Mouse (Mus musculus) Patski (cell line): ENCODE results near the gene Xpa. TPM values are rescaled to one million over a fixed set of nuclear protein-coding genes. Genes with fewer than 3 reads are reported as not detected.

Source experiments
- ATAC-seq: fragments of 100-300 bp; one replicate; pipeline ENCODE4 v1.8.0; 2021
- CTCF ChIA-PET: fragments of 350-600 bp; sonication (Branson Sonifier 250); formaldehyde crosslinking; loops from one replicate; lab custom pipeline; 2022; ENCODE audit warnings: inconsistent platforms; lab: Charles Lee
- POLR2A ChIA-PET: fragments of 350-600 bp; sonication (Branson Sonifier 250); formaldehyde crosslinking; loops from one replicate; lab custom pipeline; 2022; ENCODE audit warnings: antibody characterized with exemption, inconsistent platforms; lab: Charles Lee
- DNase-seq: peaks from one replicate; pipeline ENCODE4 v3.0.0-alpha.2; 2011; ENCODE audit warnings: low read depth, low spot score
- H3K27me3 ChIP-seq: fragments of 371-371 bp; one replicate; pipeline ENCODE4 v1.5.1; 2021
- CTCF ChIP-seq: fragments of 100-300 bp; IDR thresholded peaks from one replicate; pipeline ENCODE4 v1.5.1; 2021
- in situ Hi-C: fragments of 300-500 bp; cut with MboI; formaldehyde crosslinking; loops from 3 replicates; pipeline ENCODE4 v1.11.1; 2018; ENCODE audit warnings: low pct_unique_long_range_greater_than_20kb, mixed read lengths
- polyA plus RNA-seq: library from polyadenylated mRNA; unstranded; gene quantifications from one replicate; pipeline ENCODE4 v1.2.3, GENCODE M21; 2021

Xpa gene
- polyA plus RNA-seq, 1 experiment from 2014 or later, result 29.1 TPM

DNA sequence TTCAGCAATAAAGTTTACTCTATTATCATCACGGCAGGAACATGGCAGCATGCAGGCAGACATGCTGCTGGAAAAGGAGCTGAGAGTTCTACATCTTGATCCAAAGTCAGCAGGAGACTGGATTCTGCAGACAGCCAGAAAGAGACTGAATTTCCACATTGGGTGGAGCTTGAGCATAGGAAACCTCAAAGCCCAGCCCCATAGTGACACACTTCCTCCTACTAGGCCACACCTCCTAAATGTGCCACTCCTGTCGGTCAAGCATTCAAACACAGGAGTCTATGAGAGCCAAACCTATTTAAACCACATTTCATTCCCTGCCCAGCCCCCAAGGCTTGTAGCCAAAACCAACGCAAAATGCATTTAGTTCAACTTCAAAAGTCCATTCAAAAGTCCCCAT is 9.6 kb downstream of the Xpa start:
- ChIA-PET POLR2A (no interaction called here), CTCF (no interaction called here)
- H3K27me3 ChIP-seq, result no peaks in the 10 kb centered on the region
- in situ Hi-C loops, result no loop called here
- no peak for TF ChIP-seq CTCF
- no peak for DNase-seq
- ATAC-seq, result no peak

- DNase-seq (no peak), ATAC-seq (no peak)
- in situ Hi-C loops, result no loop called here
- H3K27me3 ChIP-seq, result no peaks in the 10 kb centered on the region
- CTCF ChIA-PET, result no interaction called here
- POLR2A ChIA-PET, result no interaction called here
- no peak for TF ChIP-seq CTCF
These were observed 10.2 kb downstream of the Xpa start for GRCm38 (mm10) chr4:46185890-46186289.

GRCm38 (mm10) chr4:46185423-46185822 is 10.7 kb downstream of the Xpa start:
- in situ Hi-C loops, result no loop called here
- TF ChIP-seq CTCF, result no peak
- ATAC-seq, result no peak
- ChIA-PET CTCF (no interaction called here), POLR2A (no interaction called here)
- no peak for DNase-seq
- no peaks in the 10 kb centered on the region for H3K27me3 ChIP-seq

GRCm38 (mm10) chr4:46182181-46182580 is 13.9 kb downstream of the Xpa start:
- H3K27me3 ChIP-seq, result no peaks in the 10 kb centered on the region
- no peak for DNase-seq
- ChIA-PET POLR2A (no interaction called here), CTCF (no interaction called here)
- no peak for ATAC-seq
- in situ Hi-C loops, result no loop called here
- no peak for TF ChIP-seq CTCF

DNA sequence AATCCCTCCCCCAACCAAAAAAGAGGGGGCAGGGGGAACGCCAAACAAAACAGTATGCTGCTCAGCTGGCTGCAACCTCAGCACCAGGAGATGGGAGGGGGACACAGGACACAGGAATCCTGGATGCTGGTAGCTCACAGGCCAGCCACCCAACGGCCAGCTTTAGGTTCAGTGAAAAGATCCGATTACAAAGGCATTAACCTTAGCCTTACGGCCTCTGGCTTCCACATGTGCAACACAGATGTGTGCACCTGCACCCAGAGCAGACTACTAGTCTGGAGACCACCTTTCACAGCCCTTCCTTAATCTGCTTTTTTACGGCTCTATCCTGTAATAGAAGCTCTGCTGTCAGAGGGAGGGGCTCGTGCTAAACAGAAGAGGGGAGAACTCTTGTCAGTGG is 14.9 kb downstream of the Xpa start:
- ATAC-seq (no peak), DNase-seq (no peak)

GRCm38 (mm10) chr4:46177496-46177895 is 18.6 kb downstream of the Xpa start:
- ATAC-seq (no peak), DNase-seq (no peak)
- in situ Hi-C loops, result no loop called here
- no peak for TF ChIP-seq CTCF
- POLR2A ChIA-PET, result no interaction called here
- CTCF ChIA-PET, result interaction anchor here (1.1 kb wide), 1 partner anchor 13 kb away, joined by 5 read pairs; no protein-coding TSS in a partner anchor
- H3K27me3 ChIP-seq, result no peaks in the 10 kb centered on the region

More for the DNA sequence above, 14.9 kb downstream of the Xpa start:
- no peaks in the 10 kb centered on the region for H3K27me3 ChIP-seq
- ChIA-PET CTCF (no interaction called here), POLR2A (no interaction called here)
- in situ Hi-C loops, result no loop called here
- TF ChIP-seq CTCF, result no peak

GRCm38 (mm10) chr4:46177018-46177417 is 19.1 kb downstream of the Xpa start:
- CTCF ChIA-PET, result interaction anchor here (1.8 kb wide), 1 partner anchor 12 kb away, joined by 4 read pairs; no protein-coding TSS in a partner anchor
- TF ChIP-seq CTCF, result no peak
- in situ Hi-C loops, result no loop called here
- ATAC-seq (no peak), DNase-seq (no peak)
- POLR2A ChIA-PET, result no interaction called here
- H3K27me3 ChIP-seq, result no peaks in the 10 kb centered on the region

DNA sequence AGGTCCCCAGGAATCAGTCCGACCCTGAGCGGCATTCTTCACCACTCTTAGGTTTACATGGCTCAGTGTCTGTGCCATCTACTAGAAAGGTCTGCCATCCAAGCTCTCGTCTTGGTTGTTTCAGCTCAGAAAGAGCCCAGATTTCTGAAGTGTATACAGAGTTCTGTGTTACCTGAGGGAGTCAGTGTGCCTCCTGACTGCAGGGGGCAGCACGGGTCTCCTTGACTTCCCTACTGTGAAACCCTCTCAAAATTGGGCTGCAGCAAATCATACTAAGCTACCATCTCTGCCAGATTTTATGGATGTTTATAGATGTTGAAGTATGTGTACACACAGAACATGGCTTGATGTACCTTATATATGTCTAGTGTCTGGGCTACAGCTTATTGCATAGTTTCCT is 19.8 kb downstream of the Xpa start:
- DNase-seq, result no peak
- ChIA-PET CTCF (interaction anchor here (1.0 to 1.8 kb wide), 3 partner anchors 9 to 15 kb away, joined by 3 to 4 read pairs (median 3); no protein-coding TSS in a partner anchor), POLR2A (no interaction called here)
- no peaks in the 10 kb centered on the region for H3K27me3 ChIP-seq
- no peak for TF ChIP-seq CTCF
- in situ Hi-C loops, result no loop called here
- ATAC-seq, result no peak

DNA sequence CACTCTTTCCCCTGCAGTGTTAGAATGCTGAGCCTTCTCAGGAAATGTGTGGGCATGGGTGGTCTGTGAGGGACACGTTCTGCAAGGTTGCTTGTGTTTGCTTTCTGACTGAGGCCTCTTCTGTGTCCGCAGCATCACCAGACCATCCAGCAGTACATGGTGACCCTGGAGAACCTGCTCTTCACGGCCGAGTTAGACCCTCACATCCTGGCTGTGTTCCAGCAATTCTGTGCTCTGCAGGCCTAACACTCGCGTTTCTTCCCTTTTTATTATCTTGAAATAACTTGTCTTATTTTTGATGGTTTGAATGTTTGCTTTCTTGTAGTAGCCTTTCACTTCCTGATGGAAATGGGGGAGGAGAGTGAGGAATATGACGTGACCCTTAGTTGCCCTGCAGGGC is 24.4 kb downstream of the Xpa start:
- TF ChIP-seq CTCF, result no peak
- H3K27me3 ChIP-seq, result no peaks in the 10 kb centered on the region
- ATAC-seq, result no peak
- DNase-seq, result no peak
- POLR2A ChIA-PET, result no interaction called here
- in situ Hi-C loops, result no loop called here
- CTCF ChIA-PET, result interaction anchor here (1.3 kb wide), 1 partner anchor 17 kb away, joined by 3 read pairs; no protein-coding TSS in a partner anchor

DNA sequence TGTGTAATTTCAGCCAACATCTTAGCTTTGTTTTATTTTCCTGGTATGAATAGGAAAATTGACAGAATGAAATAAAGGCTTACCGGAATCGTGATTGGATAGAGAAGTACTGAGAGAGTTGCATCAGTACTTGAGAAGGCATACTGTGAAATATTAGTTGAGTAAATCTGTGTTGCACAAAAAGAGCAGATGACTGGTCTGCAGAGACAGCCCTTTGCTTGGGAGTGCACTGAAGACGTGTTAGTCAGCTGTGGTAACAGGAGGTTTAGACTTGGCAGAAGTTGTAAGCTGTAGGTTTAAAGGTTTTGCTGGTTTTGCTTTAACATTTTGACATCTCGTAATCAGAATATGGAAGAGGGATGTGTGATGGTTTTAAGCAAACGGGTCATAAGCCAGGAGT is 30.3 kb downstream of the Xpa start:
- in situ Hi-C loops, result no loop called here
- H3K27me3 ChIP-seq, result no peaks in the 10 kb centered on the region
- POLR2A ChIA-PET, result no interaction called here
- no peak for TF ChIP-seq CTCF
- CTCF ChIA-PET, result interaction anchor here (1.6 to 1.7 kb wide), 2 partner anchors 10 to 12 kb away, joined by 3 to 5 read pairs; no protein-coding TSS in a partner anchor
- ATAC-seq, result no peak
- no peak for DNase-seq

DNA sequence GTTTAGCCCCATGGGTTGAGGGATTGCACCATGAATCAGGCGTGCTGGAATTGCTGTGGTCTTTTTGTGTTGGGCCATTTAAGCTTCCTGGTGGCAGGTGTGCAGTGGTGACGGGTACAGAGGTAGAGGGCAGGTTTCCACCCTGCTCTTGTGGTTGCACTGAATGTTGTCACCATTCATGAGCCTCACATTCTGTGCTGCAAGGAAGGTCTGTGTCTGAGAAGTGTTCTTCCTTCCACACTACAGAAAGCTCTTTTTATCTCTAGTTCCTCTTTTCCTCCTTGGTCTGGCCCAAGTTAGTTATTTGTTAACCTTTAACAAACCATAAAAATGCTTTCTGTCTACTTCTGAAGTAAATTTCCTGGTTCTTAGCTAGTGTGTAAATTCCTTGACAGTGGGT is 32.1 kb downstream of the Xpa start:
- DNase-seq (no peak), ATAC-seq (no peak)
- in situ Hi-C loops, result no loop called here
- TF ChIP-seq CTCF, result no peak
- CTCF ChIA-PET, result interaction anchor here (0.9 to 1.7 kb wide), 4 partner anchors 10 to 20 kb away, joined by 3 to 5 read pairs (median 4); no protein-coding TSS in a partner anchor
- POLR2A ChIA-PET, result no interaction called here
- H3K27me3 ChIP-seq, result no peaks in the 10 kb centered on the region
